Mouse (Mus musculus): ENCODE measurements at regions not wholly inside any gene's neighbourhood (a gene's known extent, or its start where the extent isn't known, plus 50 kb on each side); places are given as distances from the start of the nearest gene placed in this dataset.

GRCm38 (mm10) chr12:86582076-86582475 lies 96.4 kb upstream of the Vash1 start:
- H3K4me1 ChIP-seq (ENCODE audit: control insufficient read depth in 1 of 2, insufficient read depth in 2 of 2): no peaks in the 10 kb centered on the region
- H3K27ac ChIP-seq (ENCODE audit: insufficient read depth, low read depth): no peak overlapping the region
- H3K27me3 ChIP-seq (replicated peaks): peaks cover 89% of the 10 kb centered on the region
- no peaks in the 10 kb centered on the region for H3K79me2 ChIP-seq (replicated peaks; ENCODE audit: control insufficient read depth, extremely low read depth, insufficient read depth, poor library complexity, severe bottlenecking)
- dilution Hi-C loops (cut with MboI; ENCODE audit: extremely low pct_ligation_motif_present, extremely low pct_unique_long_range_greater_than_20kb, low sequenced_read_pairs) (no loop called here), in situ Hi-C loops (cut with MboI; ENCODE audit: low pct_ligation_motif_present, low pct_unique_long_range_greater_than_20kb, low sequenced_read_pairs) (no loop called here)
- no peak overlapping the region for H3K4me2 ChIP-seq (ENCODE audit: insufficient read depth, low read depth, poor library complexity, severe bottlenecking)
- no peak for TF ChIP-seq HCFC1 (IDR thresholded peaks at IDR 0.05; ENCODE audit: low read depth, low read length)
- no peak for TF ChIP-seq MAZ (IDR thresholded peaks at IDR 0.05; ENCODE audit: low read depth, low read length)
- H3K4me3 ChIP-seq (replicated peaks in 1 of 3; ENCODE audit: low read depth in 2 of 3, low read length in 2 of 3, poor library complexity in 1 of 3): no peak overlapping the region
- no peaks in the 10 kb centered on the region for H3K36me3 ChIP-seq (replicated peaks in 1 of 2; ENCODE audit: control insufficient read depth in 1 of 2, insufficient read depth in 1 of 2, low read length in 1 of 2)
- H3K9ac ChIP-seq (ENCODE audit: insufficient read depth, low read depth): no peak overlapping the region
- no peak for DNase-seq (ENCODE audit: extremely low read depth)
- H3K9me3 ChIP-seq (replicated peaks; ENCODE audit: low read length): peaks cover 4% of the 10 kb centered on the region

- TF ChIP-seq USF1 (IDR thresholded peaks at IDR 0.05; ENCODE audit: low read depth, low read length) (no peak), MAFK (IDR thresholded peaks at IDR 0.05; ENCODE audit: insufficient replicate concordance, low read length) (no peak), JUN (IDR thresholded peaks at IDR 0.05; ENCODE audit: insufficient read depth, low read depth, low read length) (no peak), PAX5 (IDR thresholded peaks at IDR 0.05; ENCODE audit: low read length) (no peak), CHD2 (IDR thresholded peaks at IDR 0.05; ENCODE audit: low read length) (no peak), ETS1 (conservative IDR thresholded peaks at IDR 0.05; ENCODE audit: low read depth, low read length) (no peak), JUND (conservative IDR thresholded peaks at IDR 0.05; ENCODE audit: low read depth, low read length) (no peak)
- Histone ChIP-seq H3K79me2 (replicated peaks; ENCODE audit: control insufficient read depth, extremely low read depth, insufficient read depth, poor library complexity, severe bottlenecking) (no peaks in the 10 kb centered on the region), H3K27me3 (replicated peaks) (peaks cover 84% of the 10 kb centered on the region), H3K4me3 (replicated peaks in 1 of 3; ENCODE audit: low read depth in 2 of 3, low read length in 2 of 3, poor library complexity in 1 of 3) (no peak overlapping the region), H3K9me3 (replicated peaks; ENCODE audit: low read length) (no peaks in the 10 kb centered on the region), H3K4me1 (ENCODE audit: control insufficient read depth in 1 of 2, insufficient read depth in 2 of 2) (no peaks in the 10 kb centered on the region), H3K9ac (ENCODE audit: insufficient read depth, low read depth) (no peak overlapping the region), H3K27ac (ENCODE audit: insufficient read depth, low read depth) (no peak overlapping the region), H3K36me3 (replicated peaks in 1 of 2; ENCODE audit: control insufficient read depth in 1 of 2, insufficient read depth in 1 of 2, low read length in 1 of 2) (no peaks in the 10 kb centered on the region), H3K4me2 (ENCODE audit: insufficient read depth, low read depth, poor library complexity, severe bottlenecking) (no peak overlapping the region)
- dilution Hi-C loops (cut with MboI; ENCODE audit: extremely low pct_ligation_motif_present, extremely low pct_unique_long_range_greater_than_20kb, low sequenced_read_pairs): no loop called here
- no peak for DNase-seq (ENCODE audit: extremely low read depth)
- in situ Hi-C loops (cut with MboI; ENCODE audit: low pct_ligation_motif_present, low pct_unique_long_range_greater_than_20kb, low sequenced_read_pairs): no loop called here
Measured at GRCm38 (mm10) chr12:86588010-86588409, 90.5 kb upstream of the Vash1 start.

GRCm38 (mm10) chr12:86592509-86592908 lies 86.0 kb upstream of the Vash1 start:
- Histone ChIP-seq H3K4me1 (ENCODE audit: control insufficient read depth in 1 of 2, insufficient read depth in 2 of 2) (no peaks in the 10 kb centered on the region), H3K9me3 (replicated peaks; ENCODE audit: low read length) (no peaks in the 10 kb centered on the region), H3K27ac (ENCODE audit: insufficient read depth, low read depth) (no peak overlapping the region), H3K4me2 (ENCODE audit: insufficient read depth, low read depth, poor library complexity, severe bottlenecking) (no peak overlapping the region), H3K36me3 (replicated peaks in 1 of 2; ENCODE audit: control insufficient read depth in 1 of 2, insufficient read depth in 1 of 2, low read length in 1 of 2) (no peaks in the 10 kb centered on the region), H3K79me2 (replicated peaks; ENCODE audit: control insufficient read depth, extremely low read depth, insufficient read depth, poor library complexity, severe bottlenecking) (no peaks in the 10 kb centered on the region), H3K4me3 (replicated peaks in 1 of 3; ENCODE audit: low read depth in 2 of 3, low read length in 2 of 3, poor library complexity in 1 of 3) (no peak overlapping the region), H3K9ac (ENCODE audit: insufficient read depth, low read depth) (no peak overlapping the region), H3K27me3 (replicated peaks) (peaks cover 82% of the 10 kb centered on the region)
- no peak for TF ChIP-seq MEF2A (IDR thresholded peaks at IDR 0.05; ENCODE audit: borderline replicate concordance, low read depth, low read length)
- TF ChIP-seq RAD21 (IDR thresholded peaks at IDR 0.05; ENCODE audit: low read depth, low read length): no peak
- TF ChIP-seq TBP (conservative IDR thresholded peaks at IDR 0.05; ENCODE audit: low read depth, low read length): no peak
- TF ChIP-seq ETS1 (conservative IDR thresholded peaks at IDR 0.05; ENCODE audit: low read depth, low read length): no peak
- TF ChIP-seq NRF1 (IDR thresholded peaks at IDR 0.05; ENCODE audit: low read depth, low read length): no peak
- no peak for TF ChIP-seq IRF4 (IDR thresholded peaks at IDR 0.05; ENCODE audit: low read depth, low read length)
- no peak for TF ChIP-seq BHLHE40 (IDR thresholded peaks at IDR 0.05; ENCODE audit: low read depth, low read length)
- TF ChIP-seq ELF1 (IDR thresholded peaks at IDR 0.05; ENCODE audit: low read depth, low read length): no peak
- no peak for TF ChIP-seq JUND (conservative IDR thresholded peaks at IDR 0.05; ENCODE audit: low read depth, low read length)
- TF ChIP-seq MYC (IDR thresholded peaks at IDR 0.05; ENCODE audit: low read depth, low read length): no peak
- no peak for TF ChIP-seq MXI1 (IDR thresholded peaks at IDR 0.05; ENCODE audit: low read depth, low read length)
- no peak for TF ChIP-seq MAZ (IDR thresholded peaks at IDR 0.05; ENCODE audit: low read depth, low read length)
- no peak for TF ChIP-seq KAT2A (IDR thresholded peaks at IDR 0.05; ENCODE audit: insufficient replicate concordance, low read length)
- TF ChIP-seq ZC3H11A (IDR thresholded peaks at IDR 0.05; ENCODE audit: low read depth, low read length): no peak
- TF ChIP-seq NELFE (IDR thresholded peaks at IDR 0.05; ENCODE audit: low read depth, low read length): no peak
- no peak for TF ChIP-seq ZNF384 (IDR thresholded peaks at IDR 0.05; ENCODE audit: low read depth, low read length)
- dilution Hi-C loops (cut with MboI; ENCODE audit: extremely low pct_ligation_motif_present, extremely low pct_unique_long_range_greater_than_20kb, low sequenced_read_pairs) (no loop called here), in situ Hi-C loops (cut with MboI; ENCODE audit: low pct_ligation_motif_present, low pct_unique_long_range_greater_than_20kb, low sequenced_read_pairs) (no loop called here)
- DNase-seq (ENCODE audit: extremely low read depth): no peak
